Mouse (Mus musculus) olfactory bulb, adult 2 months (tissue): ENCODE data around the gene Cdyl. TPM values are rescaled to one million over a fixed set of nuclear protein-coding genes. Genes with fewer than 3 reads are reported as not detected.

Experiments used
- H3K27ac ChIP-seq: fragments of 200-500 bp; 2 replicates; pipeline ENCODE4 v1.5.1; 2012; ENCODE audit warnings: low read depth, low read length; ENCODE audit not compliant: insufficient read depth
- H3K4me1 ChIP-seq: fragments of 200-500 bp; 2 replicates; pipeline ENCODE4 v1.6.1; 2012; ENCODE audit warnings: low read length; ENCODE audit not compliant: control insufficient read depth, insufficient read depth
- H3K4me3 ChIP-seq: fragments of 200-500 bp; 2 replicates; pipeline ENCODE4 v1.5.1; 2012; ENCODE audit warnings: mild to moderate bottlenecking, low read depth, low read length, moderate library complexity; ENCODE audit not compliant: insufficient read depth
- CTCF ChIP-seq: fragments of 200-500 bp; IDR thresholded peaks from 2 replicates; pipeline ENCODE4 v1.5.1; 2012; ENCODE audit warnings: low read depth, mild to moderate bottlenecking, low read length, moderate library complexity; ENCODE audit not compliant: insufficient read depth
- POLR2A ChIP-seq: fragments of 200-500 bp; IDR thresholded peaks from 2 replicates; pipeline ENCODE4 v1.6.1; 2012; ENCODE audit warnings: mild to moderate bottlenecking, low read depth, low read length, moderate library complexity; ENCODE audit not compliant: insufficient read depth
- WGBS: fragments of 180-500 bp; shearing (Covaris S2); methylation state at CpG from one replicate; pipeline ENCODE4 v1.1.7; 2018; 5-methylcytosine and 5-hydroxymethylcytosine counted together
- polyA plus RNA-seq: library from polyadenylated mRNA; stranded (reverse); fragments of >200 nt; gene quantifications from 2 replicates; pipeline ENCODE4 v1.2.4, GENCODE M21; 2012; ENCODE audit warnings: low replicate concordance; ENCODE audit not compliant: missing spikeins, insufficient read depth, insufficient read length

Cdyl gene
- polyA plus RNA-seq, 1 experiment = not detected

DNA sequence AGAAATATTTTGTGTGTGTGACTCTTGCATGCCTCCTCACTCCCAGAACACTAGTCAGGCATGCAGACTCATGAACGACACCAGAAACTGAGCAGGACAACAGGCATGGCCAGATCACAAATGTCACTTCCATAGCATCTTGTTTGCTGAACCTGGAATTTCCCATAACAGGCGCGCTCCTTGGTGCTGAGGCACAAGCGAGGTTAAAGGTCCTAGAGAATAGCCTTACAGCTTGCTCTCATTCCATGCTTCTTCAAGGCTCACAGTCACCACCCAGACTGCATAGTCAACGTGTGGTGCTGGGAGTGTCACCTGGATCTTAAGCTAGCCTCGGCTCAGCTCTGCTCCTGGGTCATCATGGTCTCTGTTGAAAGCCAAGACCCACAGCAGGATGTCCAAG is 19.1 kb downstream of the Cdyl start:
- no peak overlapping the region for H3K27ac ChIP-seq
- TF ChIP-seq POLR2A (no peak), CTCF (no peak)
- 89% methylated on average over 6 of the region's 6 CpGs for WGBS
- H3K4me1 ChIP-seq = no peaks in the 10 kb centered on the region
- H3K4me3 ChIP-seq = no peak overlapping the region

DNA sequence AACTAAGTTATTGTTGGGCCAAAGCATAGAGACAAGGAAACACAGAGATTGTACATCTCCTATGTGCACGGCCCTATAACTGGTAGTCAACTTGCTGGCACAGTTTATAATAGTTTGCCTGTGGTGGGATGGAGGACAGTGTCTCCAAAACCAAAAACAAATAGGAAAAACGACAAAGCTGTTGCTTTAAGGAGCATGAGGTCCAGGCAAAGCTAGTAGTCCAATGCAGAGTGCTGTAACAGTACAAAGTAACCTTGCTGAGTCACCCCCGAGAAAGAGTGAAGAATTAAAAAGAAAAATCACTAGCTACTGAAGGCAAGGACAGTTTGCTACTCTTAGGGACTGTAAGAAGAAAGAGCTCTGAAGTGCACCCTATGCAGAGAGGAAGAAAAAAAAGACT is 21.7 kb downstream of the Cdyl start:
- H3K27ac ChIP-seq = no peak overlapping the region
- TF ChIP-seq CTCF = no peak
- TF ChIP-seq POLR2A = no peak
- no peak overlapping the region for H3K4me3 ChIP-seq
- WGBS = 88% methylated on average over 3 of the region's 3 CpGs
- H3K4me1 ChIP-seq = no peaks in the 10 kb centered on the region

DNA sequence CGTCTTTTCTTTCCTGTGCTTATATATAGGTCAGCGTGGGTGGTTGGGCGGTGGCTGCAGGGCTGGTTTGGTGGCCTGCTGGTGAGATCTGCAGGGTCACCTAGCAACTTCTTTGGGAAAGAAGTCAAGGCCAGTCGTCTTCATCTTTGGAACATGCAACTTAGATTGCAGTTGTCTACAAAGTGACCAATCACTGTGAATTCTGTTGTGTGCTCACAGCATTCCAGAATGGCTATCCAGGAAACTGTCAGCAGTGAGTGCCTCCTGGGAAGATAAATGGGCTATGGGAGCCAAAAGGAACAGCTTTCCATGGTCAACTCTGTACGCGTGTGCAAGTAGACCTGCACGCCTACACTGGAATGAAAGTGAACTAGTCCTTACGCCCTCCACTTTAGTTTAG is 26.6 kb downstream of the Cdyl start:
- Histone ChIP-seq H3K4me3 (no peak overlapping the region), H3K27ac (no peak overlapping the region), H3K4me1 (no peaks in the 10 kb centered on the region)
- TF ChIP-seq POLR2A (no peak), CTCF (no peak)
- WGBS = 80% methylated on average over 8 of the region's 8 CpGs

DNA sequence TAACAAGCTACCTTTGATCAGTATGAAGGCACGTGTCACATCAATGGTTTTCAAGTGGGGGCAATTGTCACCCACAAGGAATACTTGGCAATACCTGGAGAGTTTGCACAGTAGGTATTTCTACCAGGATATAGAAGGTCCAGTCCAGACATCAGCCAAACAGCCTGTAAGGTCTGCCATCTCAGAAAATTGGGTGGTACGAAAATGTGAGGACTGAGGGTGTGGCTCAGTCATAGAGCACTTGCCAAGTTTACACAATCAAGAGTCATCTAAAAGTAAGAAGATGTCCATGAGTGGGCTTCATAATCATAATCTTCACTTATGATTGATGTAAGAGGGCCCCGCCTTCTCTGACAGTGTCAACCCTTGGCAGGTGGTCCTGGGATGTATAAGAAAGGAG is 29.9 kb downstream of the Cdyl start:
- H3K4me1 ChIP-seq = no peaks in the 10 kb centered on the region
- no peak overlapping the region for H3K4me3 ChIP-seq
- 91% methylated on average over 3 of the region's 3 CpGs for WGBS
- no peak for TF ChIP-seq CTCF
- TF ChIP-seq POLR2A = no peak
- H3K27ac ChIP-seq = no peak overlapping the region

GRCm38 (mm10) chr13:35717658-35718057 is 58.0 kb downstream of the Cdyl start:
- H3K27ac ChIP-seq = no peak overlapping the region
- WGBS = 83% methylated on average over 4 of the region's 4 CpGs

DNA sequence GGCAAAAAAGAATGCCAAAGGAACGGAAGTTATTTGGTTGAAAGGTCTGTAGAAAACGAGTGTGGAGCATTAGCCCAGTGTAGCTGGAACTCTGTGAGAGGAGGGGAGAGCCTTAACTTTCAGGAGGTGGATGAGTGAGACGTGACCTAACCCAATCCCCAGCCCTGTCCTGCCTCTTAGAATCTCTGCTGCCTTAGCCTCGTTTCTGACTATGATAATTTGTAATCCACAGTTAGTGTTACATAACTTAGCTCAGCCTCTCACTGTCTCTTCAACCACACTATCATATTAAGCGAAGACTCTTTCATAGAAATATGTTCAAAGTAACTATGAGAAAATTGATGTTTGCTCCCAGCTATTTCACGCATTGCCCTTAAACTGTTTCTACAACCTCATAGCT is 59.9 kb downstream of the Cdyl start:
- WGBS = 81% methylated on average over 6 of the region's 6 CpGs
- H3K27ac ChIP-seq = no peak overlapping the region
- H3K4me1 ChIP-seq = no peaks in the 10 kb centered on the region
- TF ChIP-seq POLR2A (no peak), CTCF (no peak)
- no peak overlapping the region for H3K4me3 ChIP-seq

More at GRCm38 (mm10) chr13:35717658-35718057, 58.0 kb downstream of the Cdyl start:
- no peak overlapping the region for H3K4me3 ChIP-seq
- no peak for TF ChIP-seq POLR2A
- TF ChIP-seq CTCF = no peak
- H3K4me1 ChIP-seq = no peaks in the 10 kb centered on the region

DNA sequence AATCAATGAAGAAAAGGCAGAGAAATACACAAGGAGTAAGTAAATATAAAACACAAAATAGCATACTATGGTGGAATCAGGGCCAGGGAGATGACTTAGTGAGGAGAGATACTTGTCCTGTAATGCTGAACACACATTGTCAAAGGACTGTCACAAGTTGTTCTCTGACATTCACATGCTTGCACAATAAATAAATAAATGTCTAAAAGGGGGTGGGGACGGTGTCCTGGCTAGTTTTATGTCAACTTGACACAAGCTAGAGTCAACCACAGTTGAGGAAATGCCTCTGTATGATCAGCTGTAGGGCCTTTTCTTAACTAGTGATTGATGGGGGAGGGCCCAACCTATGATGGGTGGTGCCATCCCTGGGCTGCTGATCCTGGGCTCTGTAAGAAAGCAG is 63.4 kb downstream of the Cdyl start:
- no peak overlapping the region for H3K4me3 ChIP-seq
- WGBS = 58% methylated on average over 1 of the region's 1 CpGs
- TF ChIP-seq POLR2A (no peak), CTCF (no peak)
- no peak overlapping the region for H3K27ac ChIP-seq
- no peaks in the 10 kb centered on the region for H3K4me1 ChIP-seq

GRCm38 (mm10) chr13:35726025-35726424 is 66.4 kb downstream of the Cdyl start:
- Histone ChIP-seq H3K4me3 (no peak overlapping the region), H3K4me1 (no peaks in the 10 kb centered on the region), H3K27ac (no peak overlapping the region)
- WGBS = 96% methylated on average over 3 of the region's 3 CpGs
- no peak for TF ChIP-seq POLR2A

- H3K4me3 ChIP-seq = no peak overlapping the region
- H3K27ac ChIP-seq = no peak overlapping the region
- 96% methylated on average over 4 of the region's 4 CpGs for WGBS
- TF ChIP-seq POLR2A (no peak), CTCF (no peak)
- H3K4me1 ChIP-seq = no peaks in the 10 kb centered on the region
Measured at GRCm38 (mm10) chr13:35732131-35732530, 72.5 kb downstream of the Cdyl start.
